Mouse (Mus musculus) intestine, embryonic 16.5 days (tissue): ENCODE results near the gene Zbtb37. TPM values are rescaled to one million over a fixed set of nuclear protein-coding genes. Genes with fewer than 3 reads are reported as not detected.

Experiments used
- ATAC-seq: fragments of 200-750 bp; cut with Nextera tagmentation; 2 replicates; pipeline ENCODE4 v1.8.0; 2017; ENCODE audit warnings: moderate TSS enrichment, moderate library complexity
- H3K27ac ChIP-seq: fragments of 300-500 bp; sonication (generic); 2 replicates; pipeline ENCODE4 v1.5.1; 2014; ENCODE audit warnings: mild to moderate bottlenecking, low read length
- H3K27me3 ChIP-seq: fragments of 300-500 bp; sonication (generic); replicated peaks from 2 replicates; pipeline ENCODE4 v1.6.1; 2014; ENCODE audit warnings: low read length, control low read depth, mixed read lengths; ENCODE audit not compliant: control insufficient read depth, insufficient read depth
- H3K36me3 ChIP-seq: fragments of 300-500 bp; sonication (generic); 2 replicates; pipeline ENCODE4 v1.6.1; 2014; ENCODE audit warnings: low read length, control low read depth; ENCODE audit not compliant: control insufficient read depth, insufficient read depth
- H3K4me1 ChIP-seq: fragments of 300-500 bp; sonication (generic); 2 replicates; pipeline ENCODE4 v1.6.1; 2014; ENCODE audit warnings: low read length, control low read depth, mixed read lengths; ENCODE audit not compliant: control insufficient read depth, insufficient read depth
- H3K4me2 ChIP-seq: fragments of 300-500 bp; sonication (generic); 2 replicates; pipeline ENCODE4 v1.6.1; 2014; ENCODE audit warnings: low read depth, low read length, control low read depth
- H3K4me3 ChIP-seq: fragments of 300-500 bp; sonication (generic); 2 replicates; pipeline ENCODE4 v1.5.1; 2014; ENCODE audit warnings: mild to moderate bottlenecking, low read length
- H3K9ac ChIP-seq: fragments of 300-500 bp; sonication (generic); 2 replicates; pipeline ENCODE4 v1.6.1; 2014; ENCODE audit warnings: low read depth, low read length
- H3K9me3 ChIP-seq: fragments of 300-500 bp; sonication (generic); 2 replicates; pipeline ENCODE4 v1.6.1; 2016; ENCODE audit warnings: low read length, control low read depth; ENCODE audit not compliant: control insufficient read depth
- WGBS: fragments of 180-500 bp; shearing (Covaris S2); extraction: QIAGEN DNeasy Blood & Tissue Kit; methylation state at CpG from one replicate; pipeline ENCODE4 v1.1.7; 2014; 5-methylcytosine and 5-hydroxymethylcytosine counted together
- polyA plus RNA-seq: library from polyadenylated mRNA; unstranded; fragments of >200 nt; fragmentation: Nextera tagmentation; extraction: Ambion mirVana; gene quantifications from 2 replicates; pipeline ENCODE4 v1.2.1, GENCODE M21; 2015

Zbtb37 gene
- polyA plus RNA-seq, 1 experiment from 2014 or later, result 3.4 TPM

DNA sequence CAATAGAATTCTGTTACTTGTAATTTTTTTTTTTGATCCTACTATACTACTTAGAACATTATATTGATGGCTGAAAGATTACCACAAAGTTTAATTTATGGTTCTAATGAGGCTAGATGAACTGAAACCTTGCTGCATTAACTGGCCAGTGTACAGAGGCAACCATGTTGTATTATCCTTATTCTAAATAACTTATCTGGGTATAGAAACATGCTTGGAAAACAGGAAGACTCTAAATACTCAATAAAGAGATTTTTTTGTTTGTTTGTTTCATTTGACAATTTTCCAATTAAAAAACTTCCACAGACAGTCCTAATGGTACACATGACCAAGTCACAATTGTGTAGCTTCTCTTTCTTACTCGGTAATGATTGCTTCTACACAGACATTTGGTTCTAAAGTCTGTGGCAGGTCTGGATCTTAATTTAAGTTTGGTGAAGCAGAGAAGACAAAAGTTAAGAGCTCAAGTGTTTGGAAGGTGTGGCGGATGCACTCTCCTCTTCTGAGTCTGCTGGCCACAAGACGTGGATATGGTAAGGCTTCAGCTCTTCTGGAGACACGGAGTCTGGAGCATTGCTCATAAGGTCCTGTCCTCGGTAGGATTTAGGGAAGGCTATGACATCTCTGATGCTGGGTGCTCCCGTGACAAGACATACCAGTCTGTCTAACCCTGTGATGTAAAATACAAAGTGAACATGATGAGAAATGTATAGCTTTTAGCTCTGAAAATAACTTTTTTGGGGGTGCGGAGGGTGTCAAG lies 6.8 kb upstream of the Zbtb37 start:
- 90% methylated on average over 7 of the region's 7 CpGs for WGBS

DNA sequence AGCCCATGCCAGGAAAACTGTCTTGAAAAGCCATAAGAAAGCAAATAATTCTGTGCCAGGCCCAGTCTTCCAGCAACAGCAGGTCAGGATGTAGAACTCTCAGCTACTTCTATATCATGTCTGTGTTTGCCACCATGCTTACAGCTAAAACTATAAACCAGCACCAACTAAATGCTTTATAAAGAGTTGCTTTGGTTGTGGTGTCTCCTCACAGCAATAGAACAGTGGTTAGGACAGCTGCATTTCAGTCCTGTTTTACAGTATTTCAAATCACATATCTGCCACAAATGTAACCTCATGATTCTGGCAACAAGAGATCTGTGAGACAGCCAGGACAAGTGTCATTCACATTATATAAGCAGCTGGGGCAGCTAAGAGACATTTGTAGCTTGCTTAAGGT lies 6.2 kb upstream of the Zbtb37 start:
- no peaks in the 10 kb centered on the region for H3K27me3 ChIP-seq
- 0 out of 2 replicates have a peak, but pooled peaks cover 6% of the 10 kb centered on the region for H3K36me3 ChIP-seq
- peaks cover 2% of the 10 kb centered on the region; the same call in 1 of the 2 replicates for H3K4me1 ChIP-seq
- no peak for ATAC-seq
- H3K4me2 ChIP-seq, result no peak overlapping the region
- no peaks in the 10 kb centered on the region for H3K9me3 ChIP-seq
- no peak overlapping the region for H3K4me3 ChIP-seq
- H3K9ac ChIP-seq, result no peak overlapping the region
- H3K27ac ChIP-seq, result peak overlapping the region; percentile 63

More for the DNA sequence above, 6.8 kb upstream of the Zbtb37 start:
- Histone ChIP-seq H3K36me3 (0 out of 2 replicates have a peak, but pooled peaks cover 6% of the 10 kb centered on the region), H3K9ac (no peak overlapping the region), H3K4me3 (no peak overlapping the region), H3K27ac (no peak overlapping the region), H3K4me1 (peaks cover 2% of the 10 kb centered on the region; the same call in 1 of the 2 replicates), H3K9me3 (no peaks in the 10 kb centered on the region), H3K27me3 (no peaks in the 10 kb centered on the region), H3K4me2 (no peak overlapping the region)
- no peak for ATAC-seq

DNA sequence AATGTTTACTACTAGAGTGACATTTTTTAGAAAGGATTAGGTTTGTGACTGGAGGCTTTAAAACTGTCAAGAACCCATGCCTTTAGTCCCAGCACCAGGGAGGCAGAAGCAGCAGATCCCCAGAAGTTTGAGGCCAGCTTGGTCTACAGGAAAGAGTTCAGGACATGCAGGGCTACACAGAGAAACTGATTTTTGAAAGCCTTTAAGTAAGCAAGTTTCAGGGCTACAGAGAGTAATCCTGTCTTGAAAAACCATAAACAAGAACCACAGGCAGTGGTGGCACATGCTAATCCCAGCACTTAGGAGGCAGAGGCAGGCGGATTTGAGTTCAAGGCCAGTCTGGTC lies 5.7 kb upstream of the Zbtb37 start:
- H3K4me3 ChIP-seq, result no peak overlapping the region
- no peaks in the 10 kb centered on the region for H3K9me3 ChIP-seq
- H3K27me3 ChIP-seq, result no peaks in the 10 kb centered on the region
- no peak overlapping the region for H3K4me2 ChIP-seq
- peak overlapping the region; percentile 63 for H3K27ac ChIP-seq
- peaks cover 2% of the 10 kb centered on the region; the same call in 1 of the 2 replicates for H3K4me1 ChIP-seq
- no peak overlapping the region for H3K9ac ChIP-seq
- ATAC-seq, result peak; percentile 5; the same call in 1 of the 2 replicates
- 0 out of 2 replicates have a peak, but pooled peaks cover 6% of the 10 kb centered on the region for H3K36me3 ChIP-seq
- 64% methylated on average over 1 of the region's 1 CpGs for WGBS

DNA sequence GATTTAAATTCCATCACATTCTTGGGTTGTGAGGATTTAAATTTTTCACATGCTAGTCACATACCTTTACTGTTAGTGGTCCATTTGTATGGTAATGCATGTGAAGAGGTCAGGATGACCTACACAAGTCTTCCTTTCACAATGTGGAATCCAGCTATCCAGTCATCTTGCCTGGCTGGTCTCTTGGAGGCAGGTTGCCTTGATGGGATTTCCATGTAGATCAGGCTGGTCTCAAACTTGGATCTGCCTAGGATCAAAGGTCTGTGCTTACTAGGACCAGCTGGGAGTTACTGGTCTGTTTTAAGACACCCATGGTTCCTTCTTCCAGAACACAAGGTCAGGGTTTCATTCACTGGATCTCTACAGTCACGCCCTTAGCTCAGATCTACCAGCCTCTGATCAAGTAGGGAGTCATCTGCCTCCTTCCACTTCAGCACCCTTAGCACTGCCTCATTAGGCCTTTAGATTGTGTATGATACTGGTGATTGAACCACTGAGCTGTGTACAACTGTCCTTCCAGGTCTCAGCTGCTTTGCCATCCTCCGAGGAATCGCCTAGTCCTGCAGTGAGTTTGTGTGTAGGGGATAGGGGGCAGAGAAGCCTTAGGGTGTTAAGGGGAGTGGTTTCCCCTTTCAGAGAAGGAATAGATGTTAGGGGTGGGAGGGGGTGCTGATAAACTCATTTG lies 5.2 kb upstream of the Zbtb37 start:
- peak overlapping the region; percentile 63 for H3K27ac ChIP-seq
- ATAC-seq, result peak; percentile 51

DNA sequence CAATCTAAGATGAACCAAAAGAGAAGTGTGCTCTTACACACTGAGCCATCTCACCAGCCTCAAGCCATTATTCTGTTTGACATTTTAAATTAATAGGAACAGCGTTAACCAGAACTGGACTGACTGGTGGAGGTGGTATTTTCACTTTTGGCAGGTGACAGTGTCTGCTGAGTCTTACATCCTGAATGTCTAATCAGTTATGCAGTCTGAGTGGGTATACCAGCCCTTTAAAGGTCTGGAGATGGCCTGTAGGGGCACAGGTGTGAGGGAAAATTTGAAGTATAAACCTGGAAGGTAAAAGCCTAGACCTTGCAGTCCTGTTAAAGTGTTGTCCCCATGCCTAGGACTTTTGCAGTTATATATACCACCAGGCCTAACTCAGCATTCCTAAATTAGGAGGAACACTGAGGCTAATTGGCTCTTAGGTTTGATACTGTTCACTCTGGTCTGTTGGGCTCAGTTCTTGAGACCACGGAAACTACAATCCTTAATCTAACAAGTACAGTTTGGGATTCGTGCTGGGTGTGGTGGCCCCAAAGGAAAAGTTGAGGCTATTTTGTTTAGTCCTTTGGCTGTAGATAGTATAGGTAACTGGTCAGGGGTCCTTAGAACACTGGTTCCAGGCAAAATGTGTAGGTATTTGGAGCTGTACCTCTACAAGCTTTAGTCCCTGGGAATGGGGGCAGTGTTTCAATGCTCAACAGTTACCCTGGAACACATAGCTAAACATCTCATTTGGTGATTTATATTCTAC lies 4.5 kb upstream of the Zbtb37 start:
- WGBS, result 18% methylated on average over 3 of the region's 3 CpGs
- Histone ChIP-seq H3K27ac (0 out of 2 replicates have a peak overlapping the region, but pooled peaks have one; percentile 7), H3K36me3 (0 out of 2 replicates have a peak, but pooled peaks cover 6% of the 10 kb centered on the region), H3K27me3 (no peaks in the 10 kb centered on the region), H3K9ac (no peak overlapping the region), H3K4me2 (no peak overlapping the region), H3K4me3 (no peak overlapping the region), H3K9me3 (no peaks in the 10 kb centered on the region), H3K4me1 (peaks cover 2% of the 10 kb centered on the region; the same call in 1 of the 2 replicates)
- ATAC-seq, result peak; percentile 2

More for the DNA sequence above, 5.2 kb upstream of the Zbtb37 start:
- H3K27me3 ChIP-seq, result no peaks in the 10 kb centered on the region
- 12% methylated on average over 3 of the region's 3 CpGs for WGBS
- 0 out of 2 replicates have a peak overlapping the region, but pooled peaks have one; percentile 19 for H3K9ac ChIP-seq
- H3K36me3 ChIP-seq, result 0 out of 2 replicates have a peak, but pooled peaks cover 6% of the 10 kb centered on the region
- no peak overlapping the region for H3K4me3 ChIP-seq
- peaks cover 2% of the 10 kb centered on the region; the same call in 1 of the 2 replicates for H3K4me1 ChIP-seq
- no peak overlapping the region for H3K4me2 ChIP-seq
- no peaks in the 10 kb centered on the region for H3K9me3 ChIP-seq

DNA sequence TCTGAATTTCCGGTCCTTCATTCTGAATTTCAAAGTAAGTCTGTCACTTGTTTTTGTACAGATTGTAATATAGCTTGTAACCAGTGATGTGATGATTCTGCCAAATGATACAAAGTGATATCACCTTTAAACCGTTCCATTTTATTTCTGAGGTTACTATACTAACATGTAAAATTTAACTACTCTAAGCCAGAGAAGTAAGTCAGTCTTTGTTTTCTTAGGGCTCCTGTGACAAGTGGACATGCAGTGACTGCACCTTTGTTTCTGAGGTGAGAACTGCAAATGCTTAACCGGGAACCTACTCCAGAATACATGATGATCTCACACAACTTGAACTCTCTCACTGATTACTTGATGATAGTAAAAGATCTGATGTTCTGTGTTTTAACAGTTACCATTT lies 3.4 kb upstream of the Zbtb37 start:
- Histone ChIP-seq H3K9ac (no peak overlapping the region), H3K4me3 (peak overlapping the region; percentile 24; the same call in 1 of the 2 replicates), H3K27ac (no peak overlapping the region), H3K4me1 (peaks cover 8% of the 10 kb centered on the region), H3K36me3 (0 out of 2 replicates have a peak, but pooled peaks cover 6% of the 10 kb centered on the region), H3K27me3 (no peaks in the 10 kb centered on the region), H3K4me2 (peak overlapping the region; percentile 48), H3K9me3 (no peaks in the 10 kb centered on the region)
- 42% methylated on average over 3 of the region's 3 CpGs for WGBS
- no peak for ATAC-seq

DNA sequence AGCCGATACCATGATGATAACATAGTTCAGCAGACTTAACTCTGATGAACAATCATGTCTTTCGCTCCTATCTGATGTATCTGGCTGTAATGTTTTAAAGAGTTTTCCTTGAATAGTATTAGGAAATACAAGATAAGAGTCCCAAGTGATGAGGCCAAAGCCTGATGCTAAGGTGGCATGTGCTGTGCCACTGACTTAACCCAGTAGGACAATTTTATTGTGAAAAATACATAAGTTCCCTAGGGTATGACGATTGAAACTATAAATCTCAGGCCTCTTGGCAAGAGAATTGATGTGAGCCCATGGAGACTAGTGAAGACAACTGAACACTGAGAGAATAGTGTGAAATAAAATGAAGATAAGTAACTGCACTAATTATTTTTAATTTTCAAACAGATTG lies 3.0 kb upstream of the Zbtb37 start:
- Histone ChIP-seq H3K36me3 (0 out of 2 replicates have a peak, but pooled peaks cover 6% of the 10 kb centered on the region), H3K4me3 (peak overlapping the region; percentile 41), H3K4me1 (peaks cover 8% of the 10 kb centered on the region), H3K27me3 (no peaks in the 10 kb centered on the region), H3K4me2 (peak overlapping the region; percentile 48), H3K9me3 (no peaks in the 10 kb centered on the region), H3K27ac (peak overlapping the region; percentile 23; the same call in 1 of the 2 replicates), H3K9ac (peak overlapping the region; percentile 66)
- ATAC-seq, result no peak
- WGBS, result 28% methylated on average over 3 of the region's 3 CpGs

DNA sequence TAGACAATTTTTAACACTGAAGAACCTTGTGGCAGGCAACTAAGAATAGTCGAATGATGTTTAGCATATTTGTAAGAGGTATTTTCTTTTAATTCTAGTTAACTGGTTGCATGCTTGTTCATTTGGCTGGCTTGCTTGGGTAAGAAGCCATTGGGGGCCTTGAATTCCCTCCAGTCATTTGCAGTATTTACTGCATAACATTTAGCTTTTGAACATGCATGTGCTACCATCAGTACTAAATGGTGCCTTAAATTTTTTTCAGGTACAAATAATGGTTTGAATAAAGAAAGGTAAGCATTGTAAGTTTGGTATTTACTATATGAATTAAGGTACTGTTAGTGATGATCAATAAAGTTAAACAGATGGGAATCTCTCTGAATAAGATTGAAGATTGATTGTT lies 2.4 kb upstream of the Zbtb37 start:
- Histone ChIP-seq H3K9ac (peak overlapping the region; percentile 94), H3K27ac (0 out of 2 replicates have a peak overlapping the region, but pooled peaks have one; percentile 94), H3K36me3 (0 out of 2 replicates have a peak, but pooled peaks cover 7% of the 10 kb centered on the region), H3K4me3 (peak overlapping the region; percentile 87), H3K27me3 (no peaks in the 10 kb centered on the region), H3K9me3 (no peaks in the 10 kb centered on the region), H3K4me2 (peak overlapping the region; percentile 72), H3K4me1 (peaks cover 8% of the 10 kb centered on the region)
- 0% methylated on average over 1 of the region's 1 CpGs for WGBS
- no peak for ATAC-seq
